Mouse (Mus musculus) left cerebral cortex, adult 6 months (tissue): ENCODE measurements around the gene Ltk. TPM values are rescaled to one million over a fixed set of nuclear protein-coding genes. Genes with fewer than 3 reads are reported as not detected.

ENCODE experiments used
- long read RNA-seq, 2 experiments: library from polyadenylated mRNA; unstranded; transcript quantifications; one replicate each; pipeline ENCODE4 v2.0.0; 2019 to 2020
- polyA plus RNA-seq: library from polyadenylated mRNA; unstranded; fragments of <200 nt; fragmentation: Nextera tagmentation; gene quantifications from 2 replicates; pipeline ENCODE4 v1.2.3, GENCODE M21; 2021

The Ltk gene
- 1.6 and 3.0 TPM in 2 replicates for polyA plus RNA-seq
- long read RNA-seq, experiment 1, partial matches to known transcripts, result 3 of 7 reads
- long read RNA-seq, experiment 1, other reads (novel, unspliced or antisense), result 4 of 7 reads
- long read RNA-seq, experiment 2, partial matches to known transcripts, result 0 of 2 reads
- long read RNA-seq, experiment 2, other reads (novel, unspliced or antisense), result 1 of 2 reads

GRCm38 (mm10) chr2:119760251-119760650 is at the start of gene Ltk:
Ltk (minus strand) TSS chr2:119760431.

GRCm38 (mm10) chr2:119797279-119797783 is 37.1 kb upstream of the Ltk start, which contains the start of gene Tyro3:
Tyro3 (plus strand) TSS chr2:119797733.

GRCm38 (mm10) chr2:119787206-119787883 is 27.1 kb upstream of the Ltk start, which contains the start of gene Rpap1:
Rpap1 (minus strand) TSS chr2:119787537.

GRCm38 (mm10) chr2:119741581-119742411 is 18.4 kb downstream of the Ltk start, which contains the start of gene Itpka:
Itpka (plus strand) TSS chr2:119742337.

Other genes with a start within 250 kb of the Ltk start
- gene Exd1, start 212.8 kb downstream of the Ltk start, polyA plus RNA-seq, result 0.40 and 0.44 TPM in 2 replicates
- 100 and 119 TPM in 2 replicates for gene Chp1, start 212.7 kb downstream of the Ltk start, polyA plus RNA-seq
- gene Nusap1, start 142.1 kb downstream of the Ltk start, polyA plus RNA-seq, result 0.56 and 0.65 TPM in 2 replicates
- gene Oip5, start 142.0 kb downstream of the Ltk start, polyA plus RNA-seq, result 1.2 and 1.4 TPM in 2 replicates
- 40.3 and 44.2 TPM in 2 replicates for gene Ndufaf1, start 97.6 kb downstream of the Ltk start, polyA plus RNA-seq
- gene Rtf1, start 85.4 kb downstream of the Ltk start, polyA plus RNA-seq, result 41.0 and 122 TPM in 2 replicates
- 42.8 and 220 TPM in 2 replicates for gene Itpka, start 18.1 kb downstream of the Ltk start, polyA plus RNA-seq
- 4.6 and 6.0 TPM in 2 replicates for gene Rpap1, start 27.1 kb upstream of the Ltk start, polyA plus RNA-seq
- 32.4 and 46.0 TPM in 2 replicates for gene Tyro3, start 37.3 kb upstream of the Ltk start, polyA plus RNA-seq
- gene Mga, start 136.8 kb upstream of the Ltk start, polyA plus RNA-seq, result 6.5 and 9.5 TPM in 2 replicates
- 2.8 and 3.3 TPM in 2 replicates for gene Mapkbp1, start 212.3 kb upstream of the Ltk start, polyA plus RNA-seq